Mouse (Mus musculus) kidney, adult 2 months (tissue): ENCODE measurements around the gene Pde4c. TPM values are rescaled to one million over a fixed set of nuclear protein-coding genes. Genes with fewer than 3 reads are reported as not detected.

Experiments
- DNase-seq: peaks from one replicate; pipeline ENCODE4 v3.0.0; 2021
- H3K27ac ChIP-seq: fragments of 200-500 bp; 2 replicates; pipeline ENCODE4 v1.5.1; 2012; ENCODE audit warnings: low read depth, low read length, control low read depth, inconsistent platforms; ENCODE audit not compliant: insufficient read depth
- H3K27me3 ChIP-seq: fragments of 200-500 bp; replicated peaks from 2 replicates; pipeline ENCODE4 v1.6.1; 2012; ENCODE audit warnings: mild to moderate bottlenecking, moderate library complexity, low read length, inconsistent platforms; ENCODE audit not compliant: control insufficient read depth, insufficient read depth
- H3K36me3 ChIP-seq: fragments of 200-500 bp; 2 replicates; pipeline ENCODE4 v1.6.1; 2012; ENCODE audit warnings: mild to moderate bottlenecking, moderate library complexity, low read length, inconsistent platforms; ENCODE audit not compliant: control insufficient read depth, insufficient read depth
- H3K4me1 ChIP-seq: fragments of 200-500 bp; 2 replicates; pipeline ENCODE4 v1.6.1; 2011; ENCODE audit warnings: low read length; ENCODE audit not compliant: control insufficient read depth, insufficient read depth
- H3K4me3 ChIP-seq: fragments of 200-500 bp; 2 replicates; pipeline ENCODE4 v1.5.1; 2011; ENCODE audit warnings: mild to moderate bottlenecking, low read depth, low read length, control low read depth; ENCODE audit not compliant: insufficient read depth
- CTCF ChIP-seq: fragments of 200-500 bp; conservative IDR thresholded peaks from 2 replicates; pipeline ENCODE4 v1.5.1; 2011; ENCODE audit warnings: low read depth, mild to moderate bottlenecking, control low read depth, low read length, moderate library complexity, mixed read lengths; ENCODE audit not compliant: insufficient read depth, insufficient read length
- POLR2A ChIP-seq: fragments of 200-500 bp; IDR thresholded peaks from one replicate; pipeline ENCODE4 v1.6.1; 2011; ENCODE audit warnings: low read depth, low read length, control low read depth
- WGBS: fragments of 180-500 bp; shearing (Covaris S2); methylation state at CpG from one replicate; pipeline ENCODE4 v1.1.7; 2018; 5-methylcytosine and 5-hydroxymethylcytosine counted together
- polyA plus RNA-seq: library from polyadenylated mRNA; depleted of rRNA; stranded (reverse); fragments of >200 nt; gene quantifications from 2 replicates; pipeline ENCODE4 v1.2.3, GENCODE M21; 2012

Gene Pde4c
- polyA plus RNA-seq, 1 experiment: 81.6 TPM

- TF ChIP-seq POLR2A: no peak
- no peak for TF ChIP-seq CTCF
- peaks cover 3% of the 10 kb centered on the region; the same call in 1 of the 2 replicates for H3K4me1 ChIP-seq
- H3K4me3 ChIP-seq: no peak overlapping the region
- H3K27me3 ChIP-seq: no peaks in the 10 kb centered on the region
- 66% methylated on average over 5 of the region's 5 CpGs for WGBS
- H3K36me3 ChIP-seq: no peaks in the 10 kb centered on the region; the same call in 1 of the 2 replicates
- H3K27ac ChIP-seq: no peak overlapping the region
- DNase-seq: no peak
These were observed 18.1 kb downstream of the Pde4c start for GRCm38 (mm10) chr8:70741661-70742060.

DNA sequence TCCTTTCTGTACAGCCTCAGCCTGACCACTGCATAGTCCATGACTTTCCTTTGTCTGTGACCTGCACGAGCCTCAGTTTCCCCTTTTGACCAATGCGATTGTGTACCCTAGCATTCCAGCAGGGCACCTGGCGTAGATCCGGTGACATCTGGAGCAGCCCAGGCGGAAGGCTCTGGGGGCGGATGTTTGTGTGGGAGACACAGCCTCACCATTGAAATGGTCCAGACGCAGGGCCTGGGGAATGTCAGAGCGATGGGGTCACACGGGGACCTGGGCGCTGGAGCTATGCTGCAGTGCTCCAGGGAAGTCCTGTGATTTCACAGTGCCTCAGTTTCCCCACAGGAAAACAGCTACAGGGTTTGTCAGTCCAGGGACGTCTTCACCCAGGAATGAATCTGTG, 18.7 kb downstream of the Pde4c start:
- DNase-seq: no peak
- peaks cover 3% of the 10 kb centered on the region; the same call in 1 of the 2 replicates for H3K4me1 ChIP-seq
- no peak overlapping the region for H3K4me3 ChIP-seq
- no peak for TF ChIP-seq CTCF
- no peak for TF ChIP-seq POLR2A
- no peaks in the 10 kb centered on the region; the same call in 1 of the 2 replicates for H3K36me3 ChIP-seq
- WGBS: 70% methylated on average over 11 of the region's 11 CpGs
- H3K27me3 ChIP-seq: no peaks in the 10 kb centered on the region
- no peak overlapping the region for H3K27ac ChIP-seq

- TF ChIP-seq CTCF: no peak
- no peak for TF ChIP-seq POLR2A
- Histone ChIP-seq H3K27ac (peak overlapping the region; percentile 49; the same call in 1 of the 2 replicates), H3K4me3 (peak overlapping the region; percentile 38), H3K4me1 (peaks cover 3% of the 10 kb centered on the region; the same call in 1 of the 2 replicates), H3K27me3 (no peaks in the 10 kb centered on the region), H3K36me3 (no peaks in the 10 kb centered on the region; the same call in 1 of the 2 replicates)
- 40% methylated on average over 38 of the region's 38 CpGs for WGBS
- DNase-seq: no peak
These were observed 19.6 kb downstream of the Pde4c start for GRCm38 (mm10) chr8:70742981-70743655.

- Histone ChIP-seq H3K27me3 (no peaks in the 10 kb centered on the region), H3K27ac (peak overlapping the region; percentile 49), H3K4me1 (peaks cover 3% of the 10 kb centered on the region; the same call in 1 of the 2 replicates), H3K36me3 (no peaks in the 10 kb centered on the region; the same call in 1 of the 2 replicates), H3K4me3 (peak overlapping the region; percentile 38)
- 0 out of 2 replicates have a peak, but pooled peaks have one; percentile 19 for TF ChIP-seq CTCF
- peak; percentile 47 for TF ChIP-seq POLR2A
- 12% methylated on average over 48 of the region's 48 CpGs for WGBS
- peak; percentile 95 for DNase-seq
These were observed 20.4 kb downstream of the Pde4c start for GRCm38 (mm10) chr8:70743656-70744590.

DNA sequence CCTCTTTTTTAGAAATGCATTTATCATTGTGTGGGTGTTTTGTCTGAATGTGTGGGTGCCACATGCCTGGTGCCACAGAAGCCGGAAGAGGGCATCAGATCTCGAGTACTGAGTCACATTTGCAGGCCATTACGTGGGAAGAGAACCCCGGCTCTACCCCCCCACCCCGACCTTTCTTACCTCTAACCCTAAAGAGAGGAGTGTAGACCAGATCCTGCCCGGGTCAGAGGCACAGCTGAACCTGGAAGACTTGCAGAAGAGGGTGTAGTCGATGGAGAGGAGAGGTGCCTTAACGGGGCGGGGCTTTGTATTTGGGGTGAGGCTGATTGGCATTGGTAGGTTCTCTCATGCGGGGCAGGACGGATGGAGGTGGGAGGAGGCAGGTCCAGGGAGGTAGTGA, 21.3 kb downstream of the Pde4c start:
- no peak for DNase-seq
- 53% methylated on average over 11 of the region's 11 CpGs for whole genome bisulfite sequencing
- Histone ChIP-seq H3K4me1 (peaks cover 3% of the 10 kb centered on the region; the same call in 1 of the 2 replicates), H3K27me3 (no peaks in the 10 kb centered on the region), H3K4me3 (no peak overlapping the region), H3K27ac (peak overlapping the region; percentile 49), H3K36me3 (no peaks in the 10 kb centered on the region)
- TF ChIP-seq CTCF: no peak
- TF ChIP-seq POLR2A: no peak

DNA sequence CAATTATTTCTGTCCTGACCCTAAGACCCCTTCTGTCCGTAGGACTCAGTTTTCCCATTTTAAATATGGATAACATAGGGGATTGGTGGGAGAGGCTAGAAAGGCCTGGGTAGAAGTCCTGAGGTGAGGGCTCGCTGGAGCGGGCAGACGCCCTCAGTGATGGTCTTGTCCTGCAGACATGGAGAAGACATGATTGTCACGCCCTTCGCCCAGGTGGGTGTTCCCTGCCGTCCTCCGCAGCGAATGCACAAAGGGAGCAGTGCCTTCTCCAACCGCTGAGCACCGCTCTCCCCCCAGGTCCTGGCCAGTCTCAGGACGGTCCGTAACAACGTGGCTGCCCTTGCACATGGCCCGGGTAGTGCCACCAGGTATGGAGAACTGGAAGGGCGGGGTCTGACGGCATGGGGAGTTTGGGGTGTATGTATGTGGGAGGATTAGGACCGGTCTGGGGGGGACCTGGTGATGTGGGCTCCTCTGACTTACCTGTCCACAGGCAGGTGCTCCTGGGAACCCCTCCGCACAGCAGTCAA, 22.2 kb downstream of the Pde4c start:
- DNase-seq: no peak
- no peak overlapping the region for H3K4me3 ChIP-seq
- H3K4me1 ChIP-seq: peaks cover 3% of the 10 kb centered on the region; the same call in 1 of the 2 replicates
- H3K27me3 ChIP-seq: no peaks in the 10 kb centered on the region
- H3K27ac ChIP-seq: no peak overlapping the region
- no peaks in the 10 kb centered on the region for H3K36me3 ChIP-seq
- TF ChIP-seq POLR2A (no peak), CTCF (no peak)
- WGBS: 73% methylated on average over 19 of the region's 19 CpGs

GRCm38 (mm10) chr8:70746676-70747075, 23.2 kb downstream of the Pde4c start:
- 76% methylated on average over 9 of the region's 9 CpGs for WGBS
- Histone ChIP-seq H3K36me3 (no peaks in the 10 kb centered on the region), H3K27ac (no peak overlapping the region), H3K4me1 (peaks cover 3% of the 10 kb centered on the region; the same call in 1 of the 2 replicates), H3K4me3 (no peak overlapping the region), H3K27me3 (no peaks in the 10 kb centered on the region)
- no peak for DNase-seq
- TF ChIP-seq POLR2A (no peak), CTCF (no peak)
